Mouse (Mus musculus): ENCODE data around the gene Qrich2. TPM values are rescaled to one million over a fixed set of nuclear protein-coding genes. Genes with fewer than 3 reads are reported as not detected.

Gene Qrich2
- polyA plus RNA-seq, 1 experiment from 2014 or later, result not detected

GRCm38 (mm10) chr11:116434967-116435752 lies 30.9 kb downstream of the Qrich2 start:
- Histone ChIP-seq H3K9ac (peak overlapping the region; percentile 88), H3K9me3 (replicated peaks) (no peaks in the 10 kb centered on the region), H3K27ac (peak overlapping the region; percentile 94), H3K27me3 (no peaks in the 10 kb centered on the region), H3K4me2 (peak overlapping the region; percentile 73), H3K36me3 (peaks cover 5% of the 10 kb centered on the region), H3K4me1 (replicated peaks) (peaks cover 48% of the 10 kb centered on the region), H3K4me3 (peak overlapping the region; percentile 91)
- ATAC-seq (replicated peaks; ENCODE audit: insufficient number of reproducible peaks, insufficient read depth, low FRiP score, low read depth), result no peak
- 47% methylated on average over 12 of the region's 12 CpGs for WGBS

DNA sequence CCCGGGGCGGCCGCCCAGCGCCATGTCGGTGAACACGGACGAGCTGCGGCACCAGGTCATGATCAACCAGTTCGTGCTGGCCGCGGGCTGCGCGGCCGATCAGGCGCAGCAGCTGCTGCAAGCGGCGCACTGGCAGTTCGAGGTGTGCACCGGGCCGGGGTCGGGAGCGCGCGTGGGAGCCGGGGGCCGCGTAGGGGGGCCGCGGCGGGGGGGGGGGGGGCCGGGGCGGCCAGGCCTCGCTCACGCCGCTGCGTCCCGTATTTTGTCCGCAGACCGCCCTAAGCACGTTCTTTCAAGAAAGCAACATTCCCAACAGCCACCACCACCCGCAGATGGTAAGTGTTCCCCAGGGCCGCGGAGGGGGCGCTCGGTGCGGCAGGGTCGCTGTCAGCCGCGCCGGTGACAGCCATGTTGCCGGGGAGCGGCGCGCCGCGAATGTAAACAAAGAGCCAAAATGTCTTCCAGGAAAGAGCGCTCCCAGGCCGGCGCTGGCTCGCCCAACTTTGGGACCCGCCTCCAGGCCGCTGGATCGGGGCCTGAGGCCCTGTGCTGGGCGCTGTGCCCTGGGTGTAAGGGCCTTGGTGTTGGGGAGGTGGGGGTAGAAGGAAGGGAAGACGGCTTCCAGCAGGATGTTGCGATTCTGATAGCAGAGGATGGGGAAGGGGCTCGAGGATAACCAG lies 31.6 kb downstream of the Qrich2 start:
- Histone ChIP-seq H3K4me1 (replicated peaks) (peaks cover 44% of the 10 kb centered on the region), H3K4me2 (peak overlapping the region; percentile 73), H3K9ac (peak overlapping the region; percentile 88), H3K27ac (peak overlapping the region; percentile 94), H3K9me3 (replicated peaks) (no peaks in the 10 kb centered on the region), H3K27me3 (no peaks in the 10 kb centered on the region), H3K36me3 (peaks cover 5% of the 10 kb centered on the region), H3K4me3 (peak overlapping the region; percentile 91)
- ATAC-seq (replicated peaks; ENCODE audit: insufficient number of reproducible peaks, insufficient read depth, low FRiP score, low read depth), result peak; percentile 18
- WGBS, result under 1% methylated on average over 42 of the region's 67 CpGs

- Histone ChIP-seq H3K4me2 (peak within 1 kb of the TSS; percentile 73), H3K36me3 (peaks cover 5% of the 10 kb centered on the region), H3K27ac (peak within 1 kb of the TSS; percentile 94), H3K9me3 (replicated peaks) (no peaks in the 10 kb centered on the region), H3K27me3 (no peaks in the 10 kb centered on the region), H3K4me3 (peak within 1 kb of the TSS; percentile 91), H3K9ac (peak within 1 kb of the TSS; percentile 88), H3K4me1 (replicated peaks) (peaks cover 51% of the 10 kb centered on the region)
- peak; percentile 96 for ATAC-seq (replicated peaks; ENCODE audit: insufficient number of reproducible peaks, insufficient read depth, low FRiP score, low read depth)
- WGBS, result 2% methylated on average over 66 of the region's 66 CpGs
These were observed 32.4 kb downstream of the Qrich2 start, which contains the start of gene Ubald2 for GRCm38 (mm10) chr11:116433356-116434286. Ubald2 (plus strand) TSS chr11:116434094.

DNA sequence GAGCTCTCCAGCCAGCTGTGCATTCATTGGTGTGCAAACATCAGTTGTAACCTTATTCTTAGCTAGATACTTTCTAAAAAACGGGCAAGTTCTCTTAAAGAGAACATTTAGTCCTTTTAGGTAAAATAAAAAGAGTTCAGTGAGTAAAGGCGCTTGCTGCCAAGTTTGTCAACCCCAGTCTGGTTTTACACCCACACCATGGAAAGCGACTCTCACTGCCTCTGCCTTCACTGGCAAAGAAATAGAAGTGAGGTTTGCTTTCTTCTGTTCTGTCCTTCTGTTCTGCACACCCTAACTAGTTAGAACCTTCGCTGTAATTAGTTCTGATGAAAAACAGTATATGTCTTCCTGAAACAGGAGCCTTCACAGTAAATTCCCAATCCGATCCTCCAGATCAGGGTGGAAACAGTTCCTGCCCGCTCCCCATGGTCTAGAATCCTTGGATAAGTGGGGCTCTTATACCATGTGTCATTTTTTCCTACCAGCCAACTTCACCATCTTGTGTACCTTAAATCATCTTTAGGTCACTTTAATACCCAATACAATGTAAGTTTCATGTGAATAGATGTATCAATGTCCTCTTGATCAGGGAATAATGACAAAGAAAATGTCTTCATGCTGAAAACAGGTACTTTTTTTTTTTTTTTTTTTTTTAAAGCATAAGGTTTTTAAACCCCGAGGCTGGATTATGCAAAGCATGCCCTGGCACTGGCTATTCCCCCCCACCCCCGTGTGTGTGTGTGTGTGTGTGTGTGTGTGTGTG lies 33.3 kb downstream of the Qrich2 start:
- Histone ChIP-seq H3K4me3 (no peak overlapping the region), H3K4me2 (peak overlapping the region; percentile 73), H3K4me1 (replicated peaks) (peaks cover 52% of the 10 kb centered on the region), H3K9me3 (replicated peaks) (no peaks in the 10 kb centered on the region), H3K27me3 (no peaks in the 10 kb centered on the region), H3K36me3 (peaks cover 5% of the 10 kb centered on the region), H3K9ac (no peak overlapping the region), H3K27ac (peak overlapping the region; percentile 57; the same call in 1 of the 2 replicates)
- WGBS, result 67% methylated on average over 8 of the region's 8 CpGs
- ATAC-seq (replicated peaks; ENCODE audit: insufficient number of reproducible peaks, insufficient read depth, low FRiP score, low read depth), result no peak

- ATAC-seq (replicated peaks; ENCODE audit: insufficient number of reproducible peaks, insufficient read depth, low FRiP score, low read depth), result no peak
- H3K27ac ChIP-seq, result no peak overlapping the region
These were observed 33.9 kb downstream of the Qrich2 start for GRCm38 (mm10) chr11:116432127-116432526.

DNA sequence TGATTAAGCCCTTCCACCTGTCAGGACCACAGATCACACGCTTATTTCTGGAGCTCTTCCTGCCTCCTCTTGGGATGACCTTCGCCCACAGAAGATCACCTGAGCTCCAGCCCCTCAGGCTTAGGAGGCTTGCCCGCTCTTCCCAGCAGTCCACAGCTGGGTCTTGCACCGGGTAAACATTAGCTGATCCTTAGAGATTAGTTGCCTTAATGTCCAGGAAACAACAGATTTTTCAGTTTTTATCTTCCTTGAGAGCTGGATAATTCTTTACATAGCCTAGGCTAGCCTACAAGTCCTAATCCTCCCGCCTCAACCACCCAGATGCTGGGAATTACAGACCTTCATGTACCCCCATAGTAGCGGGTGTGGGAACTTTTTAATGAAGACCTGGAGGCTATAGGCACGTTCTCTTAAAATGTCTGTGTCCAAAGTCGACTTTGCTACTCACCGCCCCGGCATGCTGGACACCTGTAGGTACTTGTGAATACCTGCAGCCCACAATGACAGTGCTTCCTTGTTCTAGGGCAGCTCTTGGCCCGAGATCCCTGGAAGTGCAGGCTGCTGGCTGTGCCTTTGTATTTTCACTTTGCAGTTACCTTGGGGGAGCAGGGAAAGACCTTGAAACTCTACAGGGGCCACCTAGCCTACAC lies 34.5 kb downstream of the Qrich2 start:
- ATAC-seq (replicated peaks; ENCODE audit: insufficient number of reproducible peaks, insufficient read depth, low FRiP score, low read depth), result no peak
- H3K9ac ChIP-seq, result no peak overlapping the region
- H3K4me3 ChIP-seq, result no peak overlapping the region
- 59% methylated on average over 11 of the region's 11 CpGs for WGBS
- H3K27ac ChIP-seq, result no peak overlapping the region
- peak overlapping the region; percentile 23 for H3K4me2 ChIP-seq
- no peaks in the 10 kb centered on the region for H3K9me3 ChIP-seq (replicated peaks)
- H3K4me1 ChIP-seq (replicated peaks), result peaks cover 39% of the 10 kb centered on the region
- H3K36me3 ChIP-seq, result no peaks in the 10 kb centered on the region
- H3K27me3 ChIP-seq, result no peaks in the 10 kb centered on the region

More at GRCm38 (mm10) chr11:116432127-116432526, 33.9 kb downstream of the Qrich2 start:
- no peak overlapping the region for H3K4me2 ChIP-seq
- no peak overlapping the region for H3K9ac ChIP-seq
- H3K4me3 ChIP-seq, result no peak overlapping the region
- H3K27me3 ChIP-seq, result no peaks in the 10 kb centered on the region
- peaks cover 45% of the 10 kb centered on the region for H3K4me1 ChIP-seq (replicated peaks)
- no peaks in the 10 kb centered on the region for H3K9me3 ChIP-seq (replicated peaks)
- no peaks in the 10 kb centered on the region for H3K36me3 ChIP-seq
- WGBS, result 55% methylated on average over 6 of the region's 6 CpGs

DNA sequence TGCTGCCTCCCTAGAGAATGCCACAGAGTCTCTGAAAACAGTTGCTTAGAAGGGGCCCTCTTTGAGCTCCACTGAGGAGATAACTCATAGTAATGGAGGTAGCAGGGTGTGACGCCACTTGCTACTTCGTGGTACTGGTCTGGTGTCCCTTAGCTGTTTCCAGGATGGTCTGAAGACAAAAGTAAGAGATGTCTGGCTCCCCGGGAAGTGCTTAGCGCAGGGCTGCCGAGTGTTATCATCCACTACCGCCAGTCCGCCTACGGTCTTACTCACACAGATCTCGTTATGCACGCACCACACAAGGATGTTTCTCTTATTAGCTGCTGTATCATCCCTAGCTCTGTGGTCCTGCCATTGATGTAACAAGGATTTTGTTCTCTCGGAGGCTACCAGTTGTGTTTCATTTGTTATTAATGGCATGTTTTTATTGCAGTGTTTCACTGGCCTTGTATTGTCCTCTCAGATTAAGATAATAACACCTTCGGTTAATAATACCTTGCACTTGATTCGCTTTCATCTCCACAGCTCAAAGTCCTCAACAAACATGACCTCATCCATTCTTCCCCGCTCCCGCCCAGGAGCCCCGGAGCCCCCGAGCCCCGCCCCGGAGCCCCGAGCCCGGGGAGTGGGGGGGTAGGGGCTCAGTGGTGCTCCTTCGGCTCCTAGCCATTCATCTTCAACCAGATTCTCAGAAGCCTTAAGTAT lies 35.2 kb downstream of the Qrich2 start:
- WGBS, result 24% methylated on average over 22 of the region's 22 CpGs
- H3K4me3 ChIP-seq, result no peak overlapping the region

GRCm38 (mm10) chr11:116429862-116430613 lies 36.0 kb downstream of the Qrich2 start:
- Histone ChIP-seq H3K9me3 (replicated peaks) (no peaks in the 10 kb centered on the region), H3K4me1 (replicated peaks) (peaks cover 24% of the 10 kb centered on the region), H3K4me2 (no peak overlapping the region), H3K27ac (no peak overlapping the region), H3K36me3 (no peaks in the 10 kb centered on the region), H3K9ac (no peak overlapping the region), H3K27me3 (no peaks in the 10 kb centered on the region), H3K4me3 (no peak overlapping the region)
- no peak for ATAC-seq (replicated peaks; ENCODE audit: insufficient number of reproducible peaks, insufficient read depth, low FRiP score, low read depth)
- 75% methylated on average over 9 of the region's 9 CpGs for WGBS

More for the DNA sequence above, 35.2 kb downstream of the Qrich2 start:
- peaks cover 33% of the 10 kb centered on the region for H3K4me1 ChIP-seq (replicated peaks)
- no peaks in the 10 kb centered on the region for H3K9me3 ChIP-seq (replicated peaks)
- H3K36me3 ChIP-seq, result no peaks in the 10 kb centered on the region
- H3K27ac ChIP-seq, result no peak overlapping the region
- no peak overlapping the region for H3K9ac ChIP-seq
- no peak for ATAC-seq (replicated peaks; ENCODE audit: insufficient number of reproducible peaks, insufficient read depth, low FRiP score, low read depth)
- H3K27me3 ChIP-seq, result no peaks in the 10 kb centered on the region
- peak overlapping the region; percentile 23 for H3K4me2 ChIP-seq
